Mouse (Mus musculus) forebrain, postnatal 0 days (tissue): Measurements from ENCODE around the gene Slc35e3. TPM values are rescaled to one million over a fixed set of nuclear protein-coding genes. Genes with fewer than 3 reads are reported as not detected.

Source experiments
- ATAC-seq: fragments of 200-750 bp; cut with Nextera tagmentation; 2 replicates; pipeline ENCODE4 v1.8.0; 2017; ENCODE audit warnings: mild to moderate bottlenecking, moderate library complexity
- DNase-seq: peaks from one replicate; pipeline ENCODE4 v3.0.0-alpha.2; 2015
- H3K27ac ChIP-seq: fragments of 300-500 bp; sonication (generic); 2 replicates; pipeline ENCODE4 v1.5.1; 2014; ENCODE audit warnings: low read depth, mild to moderate bottlenecking, antibody characterized with exemption, low read length, moderate library complexity, mixed read lengths
- H3K27me3 ChIP-seq: fragments of 300-500 bp; sonication (generic); 2 replicates; pipeline ENCODE4 v1.6.1; 2014; ENCODE audit warnings: mild to moderate bottlenecking, low read length, mixed read lengths; ENCODE audit not compliant: insufficient read depth
- H3K36me3 ChIP-seq: fragments of 300-500 bp; sonication (generic); 2 replicates; pipeline ENCODE4 v1.6.1; 2014; ENCODE audit warnings: mild to moderate bottlenecking, moderate library complexity; ENCODE audit not compliant: insufficient read depth
- H3K4me1 ChIP-seq: fragments of 300-500 bp; sonication (generic); 2 replicates; pipeline ENCODE4 v1.6.1; 2014; ENCODE audit warnings: antibody characterized with exemption; ENCODE audit not compliant: insufficient read depth
- H3K4me2 ChIP-seq: fragments of 300-500 bp; sonication (generic); 2 replicates; pipeline ENCODE4 v1.6.1; 2014; ENCODE audit warnings: low read depth, mild to moderate bottlenecking, moderate library complexity
- H3K4me3 ChIP-seq: fragments of 300-500 bp; sonication (generic); 2 replicates; pipeline ENCODE4 v1.5.1; 2014; ENCODE audit warnings: low read depth, low read length, mixed read lengths
- H3K9ac ChIP-seq: fragments of 300-500 bp; sonication (generic); 2 replicates; pipeline ENCODE4 v1.6.1; 2014; ENCODE audit warnings: mild to moderate bottlenecking
- H3K9me3 ChIP-seq: fragments of 300-500 bp; sonication (generic); 2 replicates; pipeline ENCODE4 v1.6.1; 2016; ENCODE audit warnings: low read length
- CTCF ChIP-seq: sonication (generic); IDR thresholded peaks from 2 replicates; pipeline ENCODE4 v1.5.1; 2016; ENCODE audit warnings: antibody characterized with exemption, control low read depth, low read depth
- WGBS: fragments of 180-500 bp; shearing (Covaris S2); extraction: QIAGEN DNeasy Blood & Tissue Kit; methylation state at CpG from one replicate; pipeline ENCODE4 v1.1.7; 2014; 5-methylcytosine and 5-hydroxymethylcytosine counted together
- polyA plus RNA-seq: library from polyadenylated mRNA; unstranded; fragments of >200 nt; fragmentation: Nextera tagmentation; extraction: Ambion mirVana; gene quantifications from 2 replicates; pipeline ENCODE4 v1.2.1, GENCODE M21; 2015
- total RNA-seq: library from RNA; depleted of rRNA; stranded (reverse); fragments of >200 nt; gene quantifications from 2 replicates; pipeline ENCODE4 v1.2.3, GENCODE M21; 2014

Slc35e3 gene
- total and polyA plus RNA-seq, 2 experiments from 2014 or later = 22.9 to 28.3 TPM

GRCm38 (mm10) chr10:117790011-117790410, 43.8 kb upstream of the Slc35e3 start:
- Histone ChIP-seq H3K4me1 (peaks cover 7% of the 10 kb centered on the region), H3K36me3 (peaks cover 22% of the 10 kb centered on the region), H3K9me3 (no peaks in the 10 kb centered on the region), H3K4me3 (no peak overlapping the region), H3K4me2 (no peak overlapping the region), H3K9ac (no peak overlapping the region), H3K27ac (no peak overlapping the region), H3K27me3 (no peaks in the 10 kb centered on the region)
- DNase-seq (no peak), ATAC-seq (no peak)
- 94% methylated on average over 1 of the region's 1 CpGs for WGBS
- TF ChIP-seq CTCF = no peak

DNA sequence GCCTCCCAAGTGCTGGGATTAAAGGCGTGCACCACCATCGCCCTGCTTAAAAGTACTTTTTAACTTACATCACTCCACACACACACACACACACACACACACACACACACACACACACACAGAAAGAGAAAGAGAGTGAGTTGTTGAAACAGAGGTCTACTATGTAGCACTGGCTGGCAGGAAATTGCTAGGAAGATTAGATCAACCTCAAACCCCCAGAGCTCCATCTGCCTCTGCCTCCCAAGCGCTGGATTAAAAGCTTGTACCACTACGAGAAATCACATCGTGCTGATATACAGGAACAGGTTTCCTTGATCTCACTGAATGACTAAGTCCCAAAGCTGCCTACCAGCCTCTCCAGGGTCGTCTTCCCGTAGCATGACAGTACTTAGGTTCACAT, 38.5 kb upstream of the Slc35e3 start:
- no peak for TF ChIP-seq CTCF
- Histone ChIP-seq H3K9ac (no peak overlapping the region), H3K9me3 (no peaks in the 10 kb centered on the region), H3K4me2 (no peak overlapping the region), H3K4me3 (no peak overlapping the region), H3K27ac (no peak overlapping the region), H3K4me1 (no peaks in the 10 kb centered on the region), H3K36me3 (peaks cover 66% of the 10 kb centered on the region), H3K27me3 (no peaks in the 10 kb centered on the region)
- DNase-seq (no peak), ATAC-seq (no peak)
- 95% methylated on average over 7 of the region's 7 CpGs for WGBS

DNA sequence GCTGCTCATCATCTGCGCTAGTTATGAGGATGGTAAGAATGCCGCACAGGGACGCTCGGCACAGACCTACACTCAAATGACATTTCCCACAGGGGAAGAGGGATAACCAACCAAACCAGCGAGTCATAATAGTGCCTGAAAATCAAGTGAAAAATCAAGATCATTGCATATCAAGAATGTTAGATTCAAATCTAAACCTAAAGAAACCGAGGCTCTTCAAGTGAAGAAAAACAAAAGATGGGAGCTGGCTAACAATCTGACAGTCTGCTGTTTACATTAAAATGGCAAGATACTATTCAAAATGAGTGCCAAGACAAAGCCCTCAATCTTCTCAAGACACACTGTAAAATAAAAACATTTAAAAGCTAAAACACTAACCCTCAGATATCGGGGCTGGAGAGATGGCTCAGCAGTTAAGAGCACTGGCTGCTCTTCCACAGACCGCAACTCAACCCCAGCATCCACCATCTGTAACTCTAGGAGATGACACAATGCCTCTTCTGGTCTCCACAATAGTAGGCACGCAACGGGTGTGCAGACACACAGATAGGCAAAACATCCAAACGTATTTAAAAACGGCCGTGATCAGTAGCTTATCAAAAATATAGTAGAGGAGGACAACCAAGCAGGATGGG, 37.7 kb upstream of the Slc35e3 start:
- Histone ChIP-seq H3K27ac (no peak overlapping the region), H3K9ac (no peak overlapping the region), H3K27me3 (no peaks in the 10 kb centered on the region), H3K4me2 (no peak overlapping the region), H3K36me3 (peaks cover 70% of the 10 kb centered on the region), H3K9me3 (no peaks in the 10 kb centered on the region), H3K4me3 (no peak overlapping the region), H3K4me1 (no peaks in the 10 kb centered on the region)
- WGBS = 97% methylated on average over 13 of the region's 13 CpGs
- DNase-seq (no peak), ATAC-seq (no peak)
- no peak for TF ChIP-seq CTCF

DNA sequence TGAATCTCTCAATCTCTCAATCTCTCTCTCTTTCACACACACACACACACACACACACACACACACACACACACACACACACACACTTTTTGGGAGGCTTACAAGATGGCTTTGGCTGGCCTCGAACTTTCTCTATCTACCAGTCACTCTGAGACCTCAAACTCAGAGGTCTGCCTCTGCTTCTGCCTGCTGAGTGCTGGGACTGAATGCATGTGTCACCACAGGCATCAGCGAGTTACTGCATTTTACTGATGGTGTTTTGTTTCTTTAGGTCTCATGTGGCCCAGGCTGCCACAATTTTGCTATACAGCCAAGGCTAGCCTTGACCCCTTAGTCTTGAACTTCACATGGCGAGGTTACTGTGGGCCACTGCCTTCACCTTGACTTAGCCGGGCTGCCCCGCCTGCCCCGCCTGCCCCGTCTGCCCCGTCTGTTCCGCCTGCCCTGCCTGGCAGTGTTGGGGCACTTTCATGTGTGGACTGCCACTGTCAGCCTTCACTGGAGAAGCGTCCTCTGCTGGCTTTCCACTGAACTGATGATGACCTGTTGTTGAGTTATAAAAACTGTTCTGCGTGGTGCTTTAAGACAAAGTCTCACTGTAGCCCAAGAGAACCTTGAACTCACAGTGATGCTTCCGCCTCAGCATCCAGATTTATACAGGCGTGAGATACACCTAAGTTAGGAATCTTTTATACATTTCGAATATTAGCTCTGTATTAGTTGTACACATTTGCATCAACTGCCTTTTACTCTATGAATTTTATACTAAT, 36.5 kb upstream of the Slc35e3 start:
- WGBS = 93% methylated on average over 14 of the region's 14 CpGs
- no peak for TF ChIP-seq CTCF
- Histone ChIP-seq H3K27me3 (no peaks in the 10 kb centered on the region), H3K4me1 (no peaks in the 10 kb centered on the region), H3K4me3 (no peak overlapping the region), H3K9ac (no peak overlapping the region), H3K4me2 (no peak overlapping the region), H3K9me3 (no peaks in the 10 kb centered on the region), H3K27ac (no peak overlapping the region), H3K36me3 (peaks cover 77% of the 10 kb centered on the region)
- ATAC-seq (no peak), DNase-seq (no peak)

DNA sequence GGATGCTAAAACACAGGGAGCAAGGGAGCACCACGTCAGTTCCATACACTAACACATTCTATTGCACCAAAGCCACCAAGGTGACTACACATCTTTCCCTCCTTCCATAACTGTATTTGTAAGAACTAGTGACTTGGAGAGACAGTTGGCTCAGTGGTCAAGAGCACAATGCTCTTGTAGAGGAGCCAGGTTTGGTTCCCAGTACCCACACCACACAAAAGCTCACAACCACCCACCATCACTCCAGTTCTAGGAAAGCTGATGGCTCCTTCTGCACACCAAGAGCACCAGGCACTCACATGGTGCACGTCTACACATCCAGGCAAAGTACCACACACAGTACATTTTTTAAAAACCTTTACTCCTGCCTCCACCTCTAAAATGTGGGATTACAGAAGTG, 35.9 kb upstream of the Slc35e3 start:
- Histone ChIP-seq H3K4me1 (no peaks in the 10 kb centered on the region), H3K27ac (no peak overlapping the region), H3K9ac (no peak overlapping the region), H3K27me3 (no peaks in the 10 kb centered on the region), H3K36me3 (peaks cover 76% of the 10 kb centered on the region), H3K4me3 (no peak overlapping the region), H3K9me3 (no peaks in the 10 kb centered on the region), H3K4me2 (no peak overlapping the region)
- WGBS = 95% methylated on average over 2 of the region's 2 CpGs
- no peak for ATAC-seq
- DNase-seq = no peak
- no peak for TF ChIP-seq CTCF

GRCm38 (mm10) chr10:117781021-117781725, 35.0 kb upstream of the Slc35e3 start:
- Histone ChIP-seq H3K27ac (no peak overlapping the region), H3K4me3 (no peak overlapping the region), H3K4me1 (no peaks in the 10 kb centered on the region), H3K36me3 (peaks cover 75% of the 10 kb centered on the region), H3K27me3 (no peaks in the 10 kb centered on the region), H3K9me3 (no peaks in the 10 kb centered on the region), H3K4me2 (no peak overlapping the region), H3K9ac (no peak overlapping the region)
- WGBS = 93% methylated on average over 17 of the region's 17 CpGs
- TF ChIP-seq CTCF = no peak
- ATAC-seq (no peak), DNase-seq (no peak)
